Mouse (Mus musculus) megakaryocyte, embryonic 14.5 days (primary cell): ENCODE measurements around the gene Ncmap.

Source experiments
- FLI1 ChIP-seq: IDR thresholded peaks from 2 replicates; pipeline ENCODE4 v1.6.1; 2012; ENCODE audit warnings: low read length, inconsistent platforms, mixed read lengths
- GATA1 ChIP-seq: IDR thresholded peaks from 3 replicates; pipeline ENCODE4 v1.6.1; 2012; ENCODE audit warnings: mixed read lengths, low read length, inconsistent platforms, borderline replicate concordance

DNA sequence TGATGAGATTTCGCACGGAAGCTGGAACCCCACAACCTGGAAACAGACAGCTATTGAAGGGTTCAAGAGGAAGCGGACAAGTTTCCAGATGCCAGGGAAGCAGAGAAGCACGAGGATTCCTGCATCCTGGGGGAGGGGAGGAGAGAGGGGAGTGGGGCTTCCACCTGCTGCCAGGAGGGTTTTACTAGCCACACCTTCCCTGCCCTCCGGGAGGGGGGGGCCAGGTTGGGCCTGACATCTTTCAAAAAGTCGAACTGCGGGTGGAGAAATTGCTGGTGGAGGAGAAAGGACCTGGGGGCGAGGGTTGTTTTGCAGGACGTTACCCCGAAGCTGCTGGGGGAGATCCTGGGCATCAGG lies 35.0 kb upstream of the Ncmap start:
- TF ChIP-seq GATA1 = no peak
- no peak for TF ChIP-seq FLI1
